Mouse (Mus musculus) limb, embryonic 15.5 days (tissue): ENCODE results near the gene Foxa1. TPM values are rescaled to one million over a fixed set of nuclear protein-coding genes. Genes with fewer than 3 reads are reported as not detected.

Experiments used
- ATAC-seq: fragments of 200-750 bp; cut with Nextera tagmentation; 2 replicates; pipeline ENCODE4 v1.8.0; 2017; ENCODE audit warnings: low read depth, moderate TSS enrichment; ENCODE audit not compliant: insufficient number of reproducible peaks, low FRiP score, low TSS enrichment
- H3K27ac ChIP-seq: fragments of 300-500 bp; sonication (generic); 2 replicates; pipeline ENCODE4 v1.5.1; 2015; ENCODE audit warnings: moderate library complexity, mild to moderate bottlenecking, inconsistent platforms
- H3K27me3 ChIP-seq: fragments of 300-500 bp; sonication (generic); 2 replicates; pipeline ENCODE4 v1.6.1; 2015; ENCODE audit warnings: inconsistent platforms
- H3K36me3 ChIP-seq: fragments of 300-500 bp; sonication (generic); 2 replicates; pipeline ENCODE4 v1.6.1; 2015; ENCODE audit warnings: inconsistent platforms
- H3K4me1 ChIP-seq: fragments of 300-500 bp; sonication (generic); 2 replicates; pipeline ENCODE4 v1.6.1; 2015; ENCODE audit warnings: inconsistent platforms
- H3K4me2 ChIP-seq: fragments of 300-500 bp; sonication (generic); 2 replicates; pipeline ENCODE4 v1.6.1; 2015; ENCODE audit warnings: mild to moderate bottlenecking, inconsistent platforms
- H3K4me3 ChIP-seq: fragments of 300-500 bp; sonication (generic); 2 replicates; pipeline ENCODE4 v1.5.1; 2015; ENCODE audit warnings: mild to moderate bottlenecking, inconsistent platforms
- H3K9ac ChIP-seq: fragments of 300-500 bp; sonication (generic); 2 replicates; pipeline ENCODE4 v1.6.1; 2015; ENCODE audit warnings: inconsistent platforms
- H3K9me3 ChIP-seq: fragments of 300-500 bp; sonication (generic); 2 replicates; pipeline ENCODE4 v1.6.1; 2016; ENCODE audit warnings: inconsistent platforms
- WGBS: fragments of 180-500 bp; shearing (Covaris S2); methylation state at CpG from one replicate; pipeline ENCODE4 v1.1.7; 2015; 5-methylcytosine and 5-hydroxymethylcytosine counted together
- polyA plus RNA-seq: library from polyadenylated mRNA; unstranded; fragments of >200 nt; fragmentation: Nextera tagmentation; extraction: Ambion mirVana; gene quantifications from 2 replicates; pipeline ENCODE4 v1.2.1, GENCODE M21; 2015

Gene Foxa1
- polyA plus RNA-seq, 1 experiment from 2014 or later = not detected

DNA sequence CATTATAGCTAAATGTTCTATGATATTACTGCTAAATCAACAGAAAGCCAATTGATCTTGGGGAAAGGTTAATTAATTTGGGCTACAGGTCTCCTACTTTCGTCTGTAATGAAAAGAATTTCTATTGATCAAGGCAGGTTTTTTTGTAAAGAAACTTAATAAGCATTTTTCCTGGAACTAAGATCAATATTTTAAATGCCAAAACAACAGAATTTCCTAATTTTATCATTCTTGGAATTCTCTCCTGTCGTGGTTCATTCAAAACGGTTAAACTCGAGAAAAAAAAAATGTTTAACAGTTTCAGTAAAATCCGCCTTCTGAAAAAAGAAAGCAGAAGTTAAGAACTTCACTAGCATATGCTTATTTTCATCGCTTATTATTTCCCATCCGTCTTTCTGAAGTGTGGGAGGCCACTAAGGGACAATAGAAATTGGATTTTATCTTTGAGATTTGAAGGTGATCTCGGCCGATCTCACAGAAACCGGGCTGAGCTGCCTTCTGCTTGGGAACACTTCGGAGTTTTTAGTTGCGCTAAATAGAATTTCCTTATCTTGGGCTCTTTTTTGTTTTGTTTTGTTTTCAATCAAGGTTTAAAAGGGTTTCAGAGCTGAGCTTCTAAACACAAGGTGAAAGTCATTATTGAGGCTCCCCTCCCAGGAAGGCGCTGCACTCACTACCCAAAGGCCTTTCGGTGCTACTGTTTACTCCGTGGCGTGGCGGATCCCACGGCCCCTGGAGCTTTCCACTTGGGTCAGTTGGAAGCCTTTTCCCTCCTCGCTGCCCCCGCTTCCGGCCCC lies 8.7 kb downstream of the Foxa1 start:
- 1% methylated on average over 21 of the region's 21 CpGs for WGBS
- Histone ChIP-seq H3K4me2 (peak overlapping the region; percentile 49), H3K9me3 (no peaks in the 10 kb centered on the region), H3K27ac (no peak overlapping the region), H3K4me3 (peak overlapping the region; percentile 31), H3K36me3 (no peaks in the 10 kb centered on the region), H3K4me1 (peaks cover 34% of the 10 kb centered on the region), H3K27me3 (peaks cover 86% of the 10 kb centered on the region), H3K9ac (no peak overlapping the region)
- no peak for ATAC-seq

GRCm38 (mm10) chr12:57536909-57537670 lies 9.6 kb downstream of the Foxa1 start:
- Histone ChIP-seq H3K27ac (no peak overlapping the region), H3K4me3 (no peak overlapping the region), H3K27me3 (peaks cover 86% of the 10 kb centered on the region), H3K36me3 (no peaks in the 10 kb centered on the region), H3K4me2 (no peak overlapping the region), H3K9me3 (no peaks in the 10 kb centered on the region), H3K4me1 (peaks cover 25% of the 10 kb centered on the region), H3K9ac (no peak overlapping the region)
- WGBS = 2% methylated on average over 11 of the region's 11 CpGs
- no peak for ATAC-seq

DNA sequence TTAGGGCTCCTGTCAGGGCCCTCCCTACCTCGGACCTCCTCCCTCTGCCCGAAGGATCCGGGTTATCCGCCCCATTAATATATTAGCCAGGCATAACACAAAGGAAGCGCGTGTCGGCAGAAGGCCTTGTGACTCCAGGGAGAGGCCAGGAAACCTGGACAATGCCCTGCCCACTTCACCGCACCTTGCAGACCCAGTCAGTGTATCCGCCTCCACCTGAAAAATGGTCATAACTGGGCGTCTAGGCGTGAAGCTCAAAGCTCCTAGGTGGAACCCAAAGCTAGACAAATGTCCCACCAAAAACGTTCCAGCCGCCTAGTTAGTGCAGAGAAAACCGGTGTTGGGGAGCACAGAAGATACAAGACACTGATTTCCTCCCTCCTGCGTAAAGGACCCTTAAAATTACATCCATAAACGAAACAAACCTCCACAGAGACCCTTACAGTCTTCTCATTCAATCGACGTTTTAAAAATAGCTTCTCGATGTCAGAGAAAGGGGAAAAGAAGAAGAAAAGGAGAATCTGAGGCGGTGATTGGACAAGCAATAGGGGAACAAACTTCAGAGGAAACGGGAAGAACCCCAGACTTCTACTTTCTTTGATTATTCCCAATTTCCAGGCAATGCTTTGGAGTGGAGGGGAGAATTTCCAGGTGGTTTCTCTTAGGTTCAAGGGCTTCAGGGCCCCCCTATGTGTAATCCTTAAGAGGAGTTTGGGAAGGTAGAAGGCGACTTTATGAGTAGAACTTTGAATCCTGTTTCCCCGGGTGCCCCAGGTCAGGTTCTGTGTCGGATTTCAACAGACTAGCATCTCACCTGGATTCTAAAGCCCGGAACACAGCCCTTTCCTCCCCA lies 10.4 kb downstream of the Foxa1 start:
- no peak for ATAC-seq
- Histone ChIP-seq H3K4me2 (no peak overlapping the region), H3K9ac (no peak overlapping the region), H3K4me1 (peaks cover 22% of the 10 kb centered on the region), H3K4me3 (no peak overlapping the region), H3K9me3 (no peaks in the 10 kb centered on the region), H3K27me3 (peaks cover 80% of the 10 kb centered on the region), H3K36me3 (no peaks in the 10 kb centered on the region), H3K27ac (no peak overlapping the region)
- 2% methylated on average over 25 of the region's 25 CpGs for WGBS

GRCm38 (mm10) chr12:57534879-57535611 lies 11.7 kb downstream of the Foxa1 start:
- H3K4me3 ChIP-seq = peak overlapping the region; percentile 11; the same call in 1 of the 2 replicates
- under 1% methylated on average over 37 of the region's 39 CpGs for WGBS
- ATAC-seq = no peak; the same call in 1 of the 2 replicates
- H3K9ac ChIP-seq = no peak overlapping the region
- H3K9me3 ChIP-seq = no peaks in the 10 kb centered on the region
- no peak overlapping the region for H3K4me2 ChIP-seq
- H3K27me3 ChIP-seq = peaks cover 82% of the 10 kb centered on the region
- H3K4me1 ChIP-seq = peaks cover 22% of the 10 kb centered on the region
- no peak overlapping the region for H3K27ac ChIP-seq
- H3K36me3 ChIP-seq = no peaks in the 10 kb centered on the region

DNA sequence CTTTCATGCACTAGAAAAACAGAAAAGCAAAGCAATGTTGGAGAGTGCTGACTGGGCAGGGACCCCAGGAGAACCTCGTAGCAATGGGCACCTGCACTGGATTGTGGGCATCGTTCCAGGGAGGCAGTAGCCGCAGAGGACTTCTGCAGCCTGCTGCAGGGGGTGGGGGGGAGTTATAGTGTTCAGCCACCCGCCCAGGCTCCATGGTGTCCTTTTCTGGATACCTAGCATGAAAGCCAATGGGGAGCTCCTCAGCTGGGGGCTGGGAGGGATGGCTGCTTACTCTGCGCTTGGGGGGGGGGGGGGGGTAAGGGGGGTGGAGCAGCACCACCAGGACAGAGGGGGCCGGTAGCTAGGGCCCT lies 12.2 kb downstream of the Foxa1 start:
- H3K27ac ChIP-seq = no peak overlapping the region
- H3K9me3 ChIP-seq = no peaks in the 10 kb centered on the region
- no peak overlapping the region for H3K9ac ChIP-seq
- H3K4me2 ChIP-seq = no peak overlapping the region
- H3K4me3 ChIP-seq = peak overlapping the region; percentile 11; the same call in 1 of the 2 replicates
- H3K4me1 ChIP-seq = peaks cover 22% of the 10 kb centered on the region
- ATAC-seq = no peak
- H3K27me3 ChIP-seq = peaks cover 77% of the 10 kb centered on the region
- WGBS = 0% methylated on average over 5 of the region's 6 CpGs
- H3K36me3 ChIP-seq = no peaks in the 10 kb centered on the region

GRCm38 (mm10) chr12:57530474-57530873 lies 16.2 kb downstream of the Foxa1 start:
- Histone ChIP-seq H3K4me1 (peaks cover 10% of the 10 kb centered on the region), H3K27ac (no peak overlapping the region), H3K4me3 (no peak overlapping the region), H3K27me3 (peaks cover 44% of the 10 kb centered on the region), H3K4me2 (no peak overlapping the region), H3K9me3 (no peaks in the 10 kb centered on the region), H3K9ac (no peak overlapping the region), H3K36me3 (no peaks in the 10 kb centered on the region)
- no peak for ATAC-seq
- WGBS = 20% methylated on average over 9 of the region's 9 CpGs

DNA sequence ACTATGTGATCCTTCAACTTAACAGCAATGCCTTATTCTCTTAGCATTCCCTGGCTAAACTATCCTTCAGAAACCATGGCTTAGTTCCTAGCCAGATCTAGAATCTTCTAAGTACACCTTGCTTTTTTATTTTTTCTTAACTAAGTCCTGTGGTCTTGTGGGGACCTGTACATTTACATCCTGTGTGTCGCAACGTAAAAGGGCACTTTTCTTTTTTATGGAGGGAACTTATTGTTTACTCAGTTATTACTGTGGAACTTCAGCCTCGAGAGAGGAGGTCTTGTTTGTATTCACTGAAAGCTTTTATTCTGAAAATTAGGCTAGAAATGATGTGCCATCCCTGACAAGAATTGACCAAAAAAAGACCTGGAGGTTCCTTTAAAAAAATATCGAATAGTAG lies 18.4 kb downstream of the Foxa1 start:
- Histone ChIP-seq H3K4me1 (no peaks in the 10 kb centered on the region), H3K27ac (no peak overlapping the region), H3K27me3 (peaks cover 23% of the 10 kb centered on the region), H3K36me3 (no peaks in the 10 kb centered on the region), H3K4me2 (no peak overlapping the region), H3K4me3 (no peak overlapping the region), H3K9me3 (no peaks in the 10 kb centered on the region), H3K9ac (no peak overlapping the region)
- ATAC-seq = no peak
- WGBS = 63% methylated on average over 4 of the region's 4 CpGs

- no peaks in the 10 kb centered on the region for H3K36me3 ChIP-seq
- H3K4me1 ChIP-seq = no peaks in the 10 kb centered on the region
- 52% methylated on average over 12 of the region's 12 CpGs for WGBS
- no peak overlapping the region for H3K9ac ChIP-seq
- no peaks in the 10 kb centered on the region for H3K27me3 ChIP-seq
- ATAC-seq = no peak
- no peak overlapping the region for H3K4me2 ChIP-seq
- no peak overlapping the region for H3K27ac ChIP-seq
- H3K9me3 ChIP-seq = no peaks in the 10 kb centered on the region
- H3K4me3 ChIP-seq = no peak overlapping the region
Observed at GRCm38 (mm10) chr12:57515702-57516377, 30.9 kb downstream of the Foxa1 start.

DNA sequence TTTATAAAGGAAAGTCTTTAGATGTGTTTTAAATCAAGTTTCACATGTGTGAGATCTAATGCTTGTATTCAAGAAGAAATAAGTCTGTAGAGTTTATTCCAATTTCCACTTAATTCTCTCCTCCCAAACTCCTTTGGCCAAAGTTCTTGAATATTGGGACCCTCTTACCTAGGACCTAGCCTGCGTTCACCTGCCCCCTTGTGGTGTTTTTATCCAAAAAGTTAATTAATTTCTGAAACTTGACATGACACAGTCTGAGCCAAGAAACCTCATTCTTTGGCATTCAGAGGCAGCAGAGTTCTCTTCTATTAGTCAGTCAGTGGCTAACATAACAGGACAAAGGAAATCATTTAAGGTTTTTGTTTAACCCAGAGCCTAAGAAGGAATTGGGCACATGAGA lies 32.2 kb downstream of the Foxa1 start:
- no peak overlapping the region for H3K27ac ChIP-seq
- no peaks in the 10 kb centered on the region for H3K27me3 ChIP-seq
- H3K4me2 ChIP-seq = no peak overlapping the region
- 53% methylated on average over 1 of the region's 1 CpGs for WGBS
- H3K4me3 ChIP-seq = no peak overlapping the region
- H3K4me1 ChIP-seq = 0 out of 2 replicates have a peak, but pooled peaks cover 3% of the 10 kb centered on the region
- H3K9me3 ChIP-seq = no peaks in the 10 kb centered on the region
- no peaks in the 10 kb centered on the region for H3K36me3 ChIP-seq
- ATAC-seq = no peak
- no peak overlapping the region for H3K9ac ChIP-seq

- no peaks in the 10 kb centered on the region for H3K9me3 ChIP-seq
- ATAC-seq = no peak
- WGBS = 52% methylated on average over 5 of the region's 5 CpGs
Observed at GRCm38 (mm10) chr12:57511560-57511959, 35.2 kb downstream of the Foxa1 start.

GRCm38 (mm10) chr12:57511127-57511526 lies 35.6 kb downstream of the Foxa1 start:
- ATAC-seq = no peak
- 51% methylated on average over 4 of the region's 4 CpGs for WGBS

More at GRCm38 (mm10) chr12:57511560-57511959, 35.2 kb downstream of the Foxa1 start:
- no peak overlapping the region for H3K9ac ChIP-seq
- H3K27ac ChIP-seq = no peak overlapping the region
- H3K4me3 ChIP-seq = no peak overlapping the region
- H3K4me2 ChIP-seq = no peak overlapping the region
- no peaks in the 10 kb centered on the region for H3K36me3 ChIP-seq
- H3K4me1 ChIP-seq = 0 out of 2 replicates have a peak, but pooled peaks cover 4% of the 10 kb centered on the region
- no peaks in the 10 kb centered on the region for H3K27me3 ChIP-seq

More at GRCm38 (mm10) chr12:57511127-57511526, 35.6 kb downstream of the Foxa1 start:
- H3K36me3 ChIP-seq = no peaks in the 10 kb centered on the region
- H3K9ac ChIP-seq = no peak overlapping the region
- no peak overlapping the region for H3K4me2 ChIP-seq
- no peaks in the 10 kb centered on the region for H3K9me3 ChIP-seq
- no peak overlapping the region for H3K4me3 ChIP-seq
- H3K27ac ChIP-seq = no peak overlapping the region
- no peaks in the 10 kb centered on the region for H3K27me3 ChIP-seq
- H3K4me1 ChIP-seq = 0 out of 2 replicates have a peak, but pooled peaks cover 4% of the 10 kb centered on the region
